ENCODE assay signal across 10 mouse cellular contexts in the genomic region with DNA sequence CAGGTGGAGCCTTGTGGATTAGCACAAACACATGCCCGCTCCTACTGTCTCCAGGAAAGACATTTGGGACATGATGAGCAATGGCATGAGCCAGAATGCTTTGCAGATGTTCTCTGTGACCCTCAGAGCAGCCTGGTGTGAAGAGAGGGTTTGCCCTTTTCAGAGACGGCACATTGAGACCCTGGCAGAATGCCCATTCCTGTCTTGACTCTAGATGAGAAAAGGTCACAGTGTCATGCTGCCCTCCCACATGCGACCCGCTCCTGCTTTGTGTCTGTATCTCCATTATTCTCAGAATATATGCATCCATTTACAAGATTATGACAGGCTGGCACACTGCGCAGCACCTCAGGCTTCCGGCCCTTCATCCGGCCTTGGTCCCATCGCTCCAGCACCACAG.
"Had no signal": no experiment of that assay in that cellular context is flagged by ENCODE, and none has a peak within 500 bp of the region (broad histone marks: within the 10 kb centered on the region; RNA-seq: fewer than 3 reads in every experiment).

No protein-coding gene starts in this region.

- H3K36me3 ChIP-seq: midbrain, embryonic 15.5 days had no signal

- ATAC-seq: liver, postnatal 0 days; midbrain, embryonic 15.5 days had no signal

- H3K9me3 ChIP-seq: limb, embryonic 12.5 days; liver, embryonic 13.5 days; midbrain, embryonic 15.5 days; neural tube, embryonic 12.5 days had no signal

- H3K27ac ChIP-seq: limb, embryonic 12.5 days; liver, embryonic 13.5 days; midbrain, embryonic 15.5 days; neural tube, embryonic 12.5 days; stomach, postnatal 0 days had no signal

- H3K4me2 ChIP-seq: limb, embryonic 12.5 days; liver, embryonic 13.5 days; midbrain, embryonic 15.5 days; neural tube, embryonic 12.5 days had no signal

- H3K4me1 ChIP-seq: midbrain, embryonic 15.5 days had no signal

- H3K9ac ChIP-seq: limb, embryonic 12.5 days; liver, embryonic 13.5 days; liver, postnatal 0 days; midbrain, embryonic 15.5 days; neural tube, embryonic 12.5 days had no signal

- H3K27me3 ChIP-seq: limb, embryonic 12.5 days; liver, embryonic 13.5 days; midbrain, embryonic 15.5 days; neural tube, embryonic 12.5 days had no signal

- DNase-seq: liver; liver, embryonic 13.5 days; liver, postnatal 0 days; thymus, adult 2 months; thymus, postnatal 25 days had no signal

- H3K4me3 ChIP-seq: layer of hippocampus, adult 2 months; limb, embryonic 12.5 days; liver, embryonic 13.5 days; midbrain, embryonic 15.5 days; neural tube, embryonic 12.5 days had no signal
